Mouse (Mus musculus) heart, embryonic 16.5 days (tissue): ENCODE data around the gene Olfr639. TPM values are rescaled to one million over a fixed set of nuclear protein-coding genes. Genes with fewer than 3 reads are reported as not detected.

Experiments
- ATAC-seq: fragments of 200-750 bp; cut with Nextera tagmentation; replicated peaks from 2 replicates; pipeline ENCODE4 v1.8.0; 2017; ENCODE audit warnings: moderate number of reproducible peaks; ENCODE audit not compliant: insufficient read depth, low FRiP score; ENCODE audit errors: extremely low read depth
- H3K27ac ChIP-seq: fragments of 300-500 bp; sonication (generic); 2 replicates; pipeline ENCODE4 v1.5.1; 2014; ENCODE audit warnings: mild to moderate bottlenecking, low read length, control low read depth, moderate library complexity
- H3K27me3 ChIP-seq: fragments of 300-500 bp; sonication (generic); 2 replicates; pipeline ENCODE4 v1.6.1; 2014; ENCODE audit warnings: low read length, mixed read lengths; ENCODE audit not compliant: control insufficient read depth, insufficient read depth
- H3K36me3 ChIP-seq: fragments of 300-500 bp; sonication (generic); 2 replicates; pipeline ENCODE4 v1.6.1; 2014; ENCODE audit not compliant: control insufficient read depth, insufficient read depth
- H3K4me1 ChIP-seq: fragments of 300-500 bp; sonication (generic); 2 replicates; pipeline ENCODE4 v1.6.1; 2014; ENCODE audit warnings: low read length, mixed read lengths; ENCODE audit not compliant: control insufficient read depth, insufficient read depth
- H3K4me2 ChIP-seq: fragments of 300-500 bp; sonication (generic); 2 replicates; pipeline ENCODE4 v1.6.1; 2014; ENCODE audit warnings: low read depth, mild to moderate bottlenecking, control low read depth, low read length
- H3K4me3 ChIP-seq: fragments of 300-500 bp; sonication (generic); 2 replicates; pipeline ENCODE4 v1.5.1; 2014; ENCODE audit warnings: mild to moderate bottlenecking, control low read depth, low read length
- H3K9ac ChIP-seq: fragments of 300-500 bp; sonication (generic); 2 replicates; pipeline ENCODE4 v1.6.1; 2014; ENCODE audit warnings: low read length, control low read depth
- H3K9me3 ChIP-seq: fragments of 300-500 bp; sonication (generic); replicated peaks from 2 replicates; pipeline ENCODE4 v1.6.1; 2016; ENCODE audit warnings: low read length; ENCODE audit not compliant: control insufficient read depth
- WGBS: fragments of 180-500 bp; shearing (Covaris S2); extraction: QIAGEN DNeasy Blood & Tissue Kit; methylation state at CpG from one replicate; pipeline ENCODE4 v1.1.7; 2014; 5-methylcytosine and 5-hydroxymethylcytosine counted together
- polyA plus RNA-seq: library from polyadenylated mRNA; unstranded; fragments of >200 nt; fragmentation: Nextera tagmentation; extraction: Ambion mirVana; gene quantifications from 2 replicates; pipeline ENCODE4 v1.2.1, GENCODE M21; 2015

Olfr639 gene
- polyA plus RNA-seq = 0.03 TPM in 1 of 2 replicates, not detected in the other

DNA sequence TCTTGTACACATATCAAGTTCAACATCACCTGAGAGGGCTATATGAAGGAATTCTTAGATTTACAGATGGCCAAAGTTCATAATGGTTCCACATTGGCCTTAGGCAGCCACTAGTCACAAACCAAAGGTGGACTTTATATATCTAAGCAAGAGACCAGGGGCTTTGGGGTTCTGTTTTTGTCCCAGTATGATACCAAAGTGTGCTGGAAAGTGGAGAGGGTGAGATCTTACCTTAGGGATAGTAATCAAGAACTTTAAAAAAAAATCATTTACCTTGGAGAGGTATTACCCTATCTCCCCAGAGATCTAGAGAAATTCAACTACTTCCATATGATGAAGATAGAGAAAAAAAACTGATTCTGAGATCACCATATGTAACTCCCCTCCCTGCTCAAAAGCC, at the start of gene Olfr639:
TSS of gene Olfr639 (minus strand) at position 101 of the 400 bp plus-strand sequence.
- Histone ChIP-seq H3K27me3 (no peaks in the 10 kb centered on the region), H3K9ac (no peak within 1 kb of the TSS), H3K4me1 (no peaks in the 10 kb centered on the region), H3K4me2 (no peak within 1 kb of the TSS), H3K36me3 (no peaks in the 10 kb centered on the region), H3K27ac (no peak within 1 kb of the TSS), H3K9me3 (no peaks in the 10 kb centered on the region), H3K4me3 (no peak within 1 kb of the TSS)
- ATAC-seq = no peak

- no peaks in the 10 kb centered on the region for H3K4me1 ChIP-seq
- no peaks in the 10 kb centered on the region for H3K9me3 ChIP-seq
- H3K27me3 ChIP-seq = no peaks in the 10 kb centered on the region
- no peak within 1 kb of the TSS for H3K9ac ChIP-seq
- no peaks in the 10 kb centered on the region for H3K36me3 ChIP-seq
- no peak for ATAC-seq
- WGBS = 54% methylated on average over 2 of the region's 2 CpGs
- H3K4me2 ChIP-seq = no peak within 1 kb of the TSS
- no peak within 1 kb of the TSS for H3K27ac ChIP-seq
- H3K4me3 ChIP-seq = no peak within 1 kb of the TSS
These were observed 44.2 kb upstream of the Olfr639 start, which contains the start of gene 4930516K23Rik for GRCm38 (mm10) chr7:104061345-104061744. Gene 4930516K23Rik, minus strand, starts transcription at chr7:104061445.

DNA sequence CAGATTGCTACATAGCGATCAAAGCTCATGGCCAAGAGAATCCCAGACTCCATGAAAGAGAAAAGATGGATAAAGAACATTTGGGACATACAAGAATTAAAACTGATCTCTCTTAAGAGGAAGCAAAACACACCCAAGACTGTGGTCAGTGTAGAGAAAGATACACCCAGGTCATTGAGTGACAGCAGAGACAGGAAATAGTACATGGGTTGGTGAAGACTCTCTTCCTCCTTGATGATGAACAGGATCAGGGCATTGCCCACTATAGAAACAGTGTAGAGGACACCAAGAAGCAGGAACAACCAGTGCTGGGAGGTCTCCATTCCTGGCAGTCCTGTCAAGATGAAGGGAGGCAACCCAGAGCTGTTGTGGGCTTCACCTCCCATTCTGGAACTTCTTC, 42.1 kb upstream of the Olfr639 start:
- Histone ChIP-seq H3K9ac (no peak overlapping the region), H3K4me1 (no peaks in the 10 kb centered on the region), H3K27ac (no peak overlapping the region)

DNA sequence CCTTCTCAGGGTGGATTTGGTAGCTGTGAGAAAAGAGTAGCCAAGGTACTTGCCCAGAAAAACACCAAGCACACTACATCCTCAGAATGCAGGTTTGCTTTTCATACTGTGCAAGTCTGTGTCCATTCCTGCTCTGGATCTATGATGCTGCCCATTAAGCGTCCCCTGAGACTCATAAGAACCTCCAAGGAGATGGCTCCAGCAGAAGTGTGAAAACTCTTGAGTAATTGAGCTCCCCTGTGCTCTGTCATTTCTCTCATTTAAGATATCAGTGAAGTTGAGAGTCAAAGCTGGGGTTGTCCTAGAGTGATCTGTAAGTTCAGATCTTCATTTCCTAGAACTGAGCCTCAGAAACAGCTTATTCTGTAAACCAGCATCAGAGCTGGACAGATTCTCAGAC, 35.5 kb upstream of the Olfr639 start, which contains the start of gene Olfr642:
TSS of gene Olfr642 (minus strand) at position 101 of the 400 bp plus-strand sequence.
- no peak for ATAC-seq
- WGBS = 68% methylated on average over 1 of the region's 1 CpGs

More for the DNA sequence above, 42.1 kb upstream of the Olfr639 start:
- WGBS = 79% methylated on average over 1 of the region's 1 CpGs
- Histone ChIP-seq H3K4me2 (no peak overlapping the region), H3K4me3 (no peak overlapping the region), H3K36me3 (no peaks in the 10 kb centered on the region), H3K27me3 (no peaks in the 10 kb centered on the region), H3K9me3 (no peaks in the 10 kb centered on the region)
- ATAC-seq = no peak

DNA sequence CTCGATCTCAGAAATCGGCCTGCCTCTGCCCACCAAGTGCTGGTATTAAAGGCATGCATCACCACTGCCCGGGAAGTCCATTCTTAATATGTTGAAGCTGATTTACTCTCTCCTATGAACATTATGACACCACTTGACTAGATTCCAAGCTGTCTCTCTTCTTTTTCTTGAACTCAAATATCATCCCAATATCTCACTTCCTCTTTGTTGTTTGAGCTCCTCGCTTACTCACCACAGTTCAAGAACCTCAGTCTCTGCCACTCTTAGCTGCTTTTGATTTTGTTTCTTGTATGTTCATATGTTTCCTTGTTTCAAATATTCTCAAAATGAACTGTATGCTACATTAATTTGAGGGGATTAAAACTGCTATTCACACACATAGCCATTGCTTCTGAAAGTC, 33.6 kb upstream of the Olfr639 start:
- Histone ChIP-seq H3K27ac (no peak overlapping the region), H3K4me2 (no peak overlapping the region), H3K36me3 (no peaks in the 10 kb centered on the region), H3K4me3 (no peak overlapping the region), H3K9me3 (no peaks in the 10 kb centered on the region), H3K4me1 (no peaks in the 10 kb centered on the region), H3K27me3 (no peaks in the 10 kb centered on the region), H3K9ac (no peak overlapping the region)
- WGBS = 78% methylated on average over 4 of the region's 4 CpGs
- no peak for ATAC-seq

More for the DNA sequence above, 35.5 kb upstream of the Olfr639 start, which contains the start of gene Olfr642:
- Histone ChIP-seq H3K27me3 (no peaks in the 10 kb centered on the region), H3K4me2 (no peak within 1 kb of the TSS), H3K27ac (no peak within 1 kb of the TSS), H3K4me1 (no peaks in the 10 kb centered on the region), H3K9me3 (no peaks in the 10 kb centered on the region), H3K4me3 (no peak within 1 kb of the TSS), H3K36me3 (no peaks in the 10 kb centered on the region), H3K9ac (no peak within 1 kb of the TSS)

GRCm38 (mm10) chr7:104035145-104035544, 18.0 kb upstream of the Olfr639 start, which contains the start of gene Olfr641:
Gene Olfr641, plus strand, starts transcription at chr7:104035445.
- ATAC-seq = no peak
- H3K9me3 ChIP-seq = no peaks in the 10 kb centered on the region
- H3K27ac ChIP-seq = no peak within 1 kb of the TSS
- H3K36me3 ChIP-seq = no peaks in the 10 kb centered on the region
- no peaks in the 10 kb centered on the region for H3K4me1 ChIP-seq
- WGBS = 55% methylated on average over 1 of the region's 1 CpGs
- no peak within 1 kb of the TSS for H3K4me2 ChIP-seq
- H3K27me3 ChIP-seq = no peaks in the 10 kb centered on the region
- H3K9ac ChIP-seq = no peak within 1 kb of the TSS
- H3K4me3 ChIP-seq = no peak within 1 kb of the TSS

- Histone ChIP-seq H3K36me3 (no peaks in the 10 kb centered on the region), H3K4me3 (no peak overlapping the region), H3K9me3 (no peaks in the 10 kb centered on the region), H3K4me2 (no peak overlapping the region), H3K27me3 (no peaks in the 10 kb centered on the region), H3K27ac (no peak overlapping the region), H3K9ac (no peak overlapping the region), H3K4me1 (no peaks in the 10 kb centered on the region)
- ATAC-seq = no peak
- 67% methylated on average over 3 of the region's 3 CpGs for WGBS
These were observed 9.9 kb upstream of the Olfr639 start for GRCm38 (mm10) chr7:104026978-104027377.

DNA sequence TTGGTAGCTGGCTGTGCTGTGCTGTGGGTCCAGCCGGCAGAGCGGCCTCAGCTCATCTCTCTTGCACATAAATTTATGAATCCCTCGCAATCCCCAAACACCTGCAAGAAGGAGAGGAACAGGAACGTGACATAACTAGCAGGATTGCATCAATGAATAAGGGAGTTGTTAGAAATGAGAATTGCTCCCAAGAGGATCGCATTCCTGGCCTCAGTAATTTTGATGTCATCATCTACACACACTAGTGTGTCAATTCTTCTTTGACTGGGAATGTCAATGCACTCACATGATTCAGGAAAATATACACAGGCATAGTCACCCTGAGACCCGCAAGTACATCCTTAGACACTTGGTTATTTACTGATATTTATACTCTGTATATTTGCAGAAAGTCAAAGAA, 8.4 kb upstream of the Olfr639 start, which contains the start of gene Olfr640:
TSS of gene Olfr640 (minus strand) at position 101 of the 400 bp plus-strand sequence.
- H3K4me2 ChIP-seq = no peak within 1 kb of the TSS
- no peaks in the 10 kb centered on the region for H3K9me3 ChIP-seq
- no peak within 1 kb of the TSS for H3K4me3 ChIP-seq
- 69% methylated on average over 6 of the region's 6 CpGs for WGBS
- H3K9ac ChIP-seq = no peak within 1 kb of the TSS
- no peak within 1 kb of the TSS for H3K27ac ChIP-seq
- H3K4me1 ChIP-seq = no peaks in the 10 kb centered on the region
- ATAC-seq = no peak
- H3K27me3 ChIP-seq = no peaks in the 10 kb centered on the region
- H3K36me3 ChIP-seq = no peaks in the 10 kb centered on the region

- Histone ChIP-seq H3K27ac (no peak overlapping the region), H3K4me2 (no peak overlapping the region), H3K9ac (no peak overlapping the region), H3K4me1 (no peaks in the 10 kb centered on the region), H3K27me3 (no peaks in the 10 kb centered on the region), H3K36me3 (no peaks in the 10 kb centered on the region), H3K4me3 (no peak overlapping the region), H3K9me3 (no peaks in the 10 kb centered on the region)
- 86% methylated on average over 6 of the region's 6 CpGs for WGBS
- no peak for ATAC-seq
These were observed 4.5 kb upstream of the Olfr639 start for GRCm38 (mm10) chr7:104021651-104022050.
